Mouse (Mus musculus) bone marrow, adult 2 months (tissue): ENCODE results near the gene Pfdn5.

Source experiments
- CTCF ChIP-seq: fragments of 200-500 bp; IDR thresholded peaks from 2 replicates; pipeline ENCODE4 v1.5.1; 2011; ENCODE audit warnings: low read length, control low read depth; ENCODE audit not compliant: control insufficient read depth, insufficient read depth
- POLR2A ChIP-seq: fragments of 200-500 bp; IDR thresholded peaks from 2 replicates; pipeline ENCODE4 v1.6.1; 2011; ENCODE audit warnings: low read depth, mild to moderate bottlenecking, control low read depth, low read length, borderline replicate concordance; ENCODE audit not compliant: control insufficient read depth

- TF ChIP-seq POLR2A, result no peak
- TF ChIP-seq CTCF, result no peak
Observed at GRCm38 (mm10) chr15:102315292-102315691, 10.6 kb upstream of the Pfdn5 start.
